Mouse (Mus musculus) lung, postnatal 0 days (tissue): Measurements from ENCODE around the gene Fam131c.

ENCODE experiments used
- CTCF ChIP-seq: IDR thresholded peaks from 2 replicates; pipeline ENCODE4 v1.5.1; 2016; ENCODE audit warnings: antibody characterized with exemption, mild to moderate bottlenecking
- EP300 ChIP-seq: IDR thresholded peaks from 2 replicates; pipeline ENCODE4 v1.6.1; 2016; ENCODE audit warnings: antibody characterized with exemption, mild to moderate bottlenecking, control low read depth

DNA sequence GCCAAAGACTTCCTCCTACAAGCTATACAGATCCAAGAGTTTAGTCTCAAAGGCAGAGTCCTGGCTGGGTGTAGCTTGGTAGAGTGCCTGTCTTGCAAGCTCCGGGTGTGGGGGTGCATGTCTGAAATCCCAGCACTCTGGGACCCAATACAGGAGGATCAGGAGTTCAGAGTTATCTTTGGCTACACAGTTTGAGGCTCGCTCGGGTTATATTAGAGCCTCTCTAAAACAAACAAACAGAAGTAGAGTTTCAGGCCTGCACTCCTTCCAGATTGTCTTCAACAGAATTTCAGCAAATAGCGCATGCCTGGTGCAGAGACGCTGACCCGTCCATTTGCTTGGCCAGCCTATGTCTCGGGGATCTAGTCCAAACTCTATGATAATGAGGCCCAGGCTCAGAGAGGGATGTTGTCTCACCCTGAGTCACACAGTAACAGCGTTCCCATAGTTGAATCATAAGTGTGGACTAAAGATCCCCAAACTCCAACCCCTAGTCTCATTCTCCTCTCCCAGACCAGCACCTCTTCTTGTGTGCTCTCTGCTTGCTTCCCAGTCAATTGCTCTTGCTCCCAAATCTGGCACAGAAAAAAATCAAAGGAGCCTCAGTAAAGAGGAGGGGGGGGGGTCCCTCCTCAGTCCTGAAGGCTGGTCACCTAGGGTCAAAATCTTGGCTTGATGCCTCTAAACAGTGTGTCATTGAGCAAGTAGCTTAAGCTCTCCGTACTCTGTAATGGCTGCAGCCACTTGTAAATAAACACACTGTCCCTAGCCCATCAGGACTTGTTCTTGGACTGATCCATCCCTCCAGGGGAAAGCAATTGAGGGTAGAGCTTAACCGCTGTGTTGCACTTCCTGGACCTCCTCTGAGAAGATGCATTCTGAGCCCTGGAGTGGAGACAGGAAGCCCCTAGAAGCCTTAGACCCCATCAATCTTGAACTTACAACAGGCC, 59.1 kb downstream of the Fam131c start:
- TF ChIP-seq CTCF (no peak), EP300 (no peak)
